Mouse (Mus musculus) forebrain, embryonic 16.5 days (tissue): ENCODE results near the gene Eef1akmt3. TPM values are rescaled to one million over a fixed set of nuclear protein-coding genes. Genes with fewer than 3 reads are reported as not detected.

Experiments
- ATAC-seq: fragments of 200-750 bp; cut with Nextera tagmentation; 2 replicates; pipeline ENCODE4 v1.8.0; 2017; ENCODE audit warnings: mild to moderate bottlenecking, moderate library complexity
- H3K27ac ChIP-seq: fragments of 300-500 bp; sonication (generic); 2 replicates; pipeline ENCODE4 v1.5.1; 2014; ENCODE audit warnings: low read length, control low read depth
- H3K27me3 ChIP-seq: fragments of 300-500 bp; sonication (generic); replicated peaks from 2 replicates; pipeline ENCODE4 v1.6.1; 2014; ENCODE audit warnings: low read length; ENCODE audit not compliant: control insufficient read depth, insufficient read depth
- H3K36me3 ChIP-seq: fragments of 300-500 bp; sonication (generic); 2 replicates; pipeline ENCODE4 v1.6.1; 2014; ENCODE audit not compliant: control insufficient read depth, insufficient read depth
- H3K4me1 ChIP-seq: fragments of 300-500 bp; sonication (generic); replicated peaks from 2 replicates; pipeline ENCODE4 v1.6.1; 2014; ENCODE audit warnings: low read length; ENCODE audit not compliant: control insufficient read depth, insufficient read depth
- H3K4me2 ChIP-seq: fragments of 300-500 bp; sonication (generic); 2 replicates; pipeline ENCODE4 v1.6.1; 2014; ENCODE audit warnings: mild to moderate bottlenecking, low read length, control low read depth
- H3K4me3 ChIP-seq: fragments of 300-500 bp; sonication (generic); replicated peaks from 2 replicates; pipeline ENCODE4 v1.5.1; 2014; ENCODE audit warnings: mild to moderate bottlenecking, low read length, control low read depth
- H3K9ac ChIP-seq: fragments of 300-500 bp; sonication (generic); replicated peaks from 2 replicates; pipeline ENCODE4 v1.6.1; 2014; ENCODE audit warnings: low read depth, low read length, control low read depth
- H3K9me3 ChIP-seq: fragments of 300-500 bp; sonication (generic); 2 replicates; pipeline ENCODE4 v1.6.1; 2016; ENCODE audit warnings: low read length; ENCODE audit not compliant: control insufficient read depth
- WGBS: fragments of 180-500 bp; shearing (Covaris S2); extraction: QIAGEN DNeasy Blood & Tissue Kit; methylation state at CpG from one replicate; pipeline ENCODE4 v1.1.7; 2014; 5-methylcytosine and 5-hydroxymethylcytosine counted together
- polyA plus RNA-seq: library from polyadenylated mRNA; unstranded; fragments of >200 nt; fragmentation: Nextera tagmentation; extraction: Ambion mirVana; gene quantifications from 2 replicates; pipeline ENCODE4 v1.2.1, GENCODE M21; 2015

Gene Eef1akmt3
- polyA plus RNA-seq, 1 experiment from 2014 or later, result 0.18 TPM

DNA sequence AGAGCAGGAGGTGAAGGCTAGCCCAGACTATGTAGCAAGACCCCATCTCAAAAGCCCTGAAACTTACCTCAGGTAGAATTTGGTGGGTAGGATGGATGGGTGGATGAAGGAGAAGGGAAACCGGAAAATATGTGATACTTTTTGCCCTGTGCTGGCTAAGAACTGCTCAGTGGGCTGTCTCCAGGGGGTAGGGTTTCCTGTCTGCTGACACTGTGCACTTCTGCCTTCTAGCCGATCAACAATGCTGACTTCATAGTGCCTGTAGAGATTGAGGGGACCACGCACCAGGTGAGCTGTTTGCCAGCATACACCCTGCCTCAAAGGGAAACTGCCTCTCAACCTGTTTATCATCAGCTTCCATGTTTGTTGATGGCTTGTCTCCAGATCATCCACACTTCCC is 47.7 kb downstream of the Eef1akmt3 start:
- 94% methylated on average over 3 of the region's 3 CpGs for WGBS
- Histone ChIP-seq H3K4me2 (no peak overlapping the region), H3K4me1 (peaks cover 9% of the 10 kb centered on the region), H3K4me3 (no peak overlapping the region), H3K9me3 (no peaks in the 10 kb centered on the region), H3K36me3 (peaks cover 28% of the 10 kb centered on the region), H3K27me3 (no peaks in the 10 kb centered on the region), H3K27ac (no peak overlapping the region), H3K9ac (no peak overlapping the region)
- ATAC-seq, result no peak

DNA sequence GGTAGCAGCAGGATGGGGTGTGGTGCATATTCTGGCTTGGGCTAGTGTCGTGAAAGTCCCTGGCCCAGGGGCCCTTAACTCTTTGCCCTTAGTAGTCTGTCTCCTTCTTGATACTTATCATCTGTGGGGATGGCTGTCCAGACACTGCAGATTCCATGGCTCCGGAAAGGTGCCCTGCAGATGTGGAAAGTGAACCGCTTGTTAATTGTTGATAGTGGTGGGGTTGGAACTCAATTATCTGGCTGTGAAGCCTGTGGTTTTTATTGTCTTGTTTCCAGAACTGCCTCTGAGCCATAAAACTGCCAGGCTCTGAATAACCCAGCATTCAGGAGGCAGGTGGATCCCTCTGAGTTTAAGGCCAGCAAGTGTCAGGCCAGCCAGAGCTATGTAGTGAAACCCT is 49.6 kb downstream of the Eef1akmt3 start:
- no peaks in the 10 kb centered on the region for H3K27me3 ChIP-seq
- H3K36me3 ChIP-seq, result peaks cover 22% of the 10 kb centered on the region
- H3K27ac ChIP-seq, result no peak overlapping the region
- no peak overlapping the region for H3K4me2 ChIP-seq
- peaks cover 22% of the 10 kb centered on the region for H3K4me1 ChIP-seq
- no peak for ATAC-seq
- no peak overlapping the region for H3K4me3 ChIP-seq
- no peak overlapping the region for H3K9ac ChIP-seq
- 72% methylated on average over 3 of the region's 3 CpGs for WGBS
- no peaks in the 10 kb centered on the region for H3K9me3 ChIP-seq

- Histone ChIP-seq H3K27me3 (no peaks in the 10 kb centered on the region), H3K9me3 (no peaks in the 10 kb centered on the region), H3K36me3 (peaks cover 20% of the 10 kb centered on the region), H3K4me1 (peaks cover 33% of the 10 kb centered on the region), H3K4me3 (no peak overlapping the region), H3K9ac (no peak overlapping the region), H3K4me2 (no peak overlapping the region), H3K27ac (no peak overlapping the region)
- ATAC-seq, result peak; percentile 79
- WGBS, result 59% methylated on average over 7 of the region's 7 CpGs
Measured at GRCm38 (mm10) chr10:126990313-126991056, 50.8 kb downstream of the Eef1akmt3 start.

DNA sequence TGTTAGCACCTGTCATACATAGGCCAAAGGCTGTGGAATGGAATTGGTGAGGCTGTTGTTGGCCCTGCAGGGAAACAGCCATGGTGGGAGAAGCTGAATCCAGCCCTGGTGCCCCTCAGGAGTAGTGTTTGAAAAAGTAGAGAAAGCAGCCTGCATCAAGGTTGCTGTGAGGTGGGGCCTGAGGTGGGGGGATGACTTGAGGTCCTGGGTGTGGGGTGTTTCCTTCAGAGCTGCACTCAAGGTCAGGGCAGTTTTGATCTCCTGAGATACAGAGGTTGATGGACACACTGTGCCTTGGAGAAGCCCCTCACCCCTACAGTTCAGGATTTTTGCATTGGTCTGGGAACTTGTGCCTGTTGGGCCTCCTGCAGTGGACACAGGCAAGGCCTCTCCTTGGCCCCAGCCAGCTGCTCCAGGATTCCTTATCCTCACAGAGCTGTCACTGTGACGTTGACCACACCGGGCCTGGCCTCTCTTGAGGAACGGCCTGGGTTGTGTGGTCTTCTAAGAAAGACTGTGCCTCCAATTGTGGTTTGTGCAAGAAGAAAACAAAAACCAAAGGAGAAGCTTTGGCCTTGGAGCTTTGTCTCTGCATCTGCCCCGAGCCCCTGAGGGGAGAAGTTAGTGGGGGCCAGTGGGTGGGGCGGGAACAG is 52.7 kb downstream of the Eef1akmt3 start:
- Histone ChIP-seq H3K4me3 (no peak overlapping the region), H3K4me1 (peaks cover 50% of the 10 kb centered on the region), H3K9me3 (no peaks in the 10 kb centered on the region), H3K9ac (no peak overlapping the region), H3K4me2 (no peak overlapping the region), H3K27me3 (no peaks in the 10 kb centered on the region), H3K27ac (no peak overlapping the region), H3K36me3 (peaks cover 11% of the 10 kb centered on the region)
- ATAC-seq, result no peak
- WGBS, result 72% methylated on average over 5 of the region's 5 CpGs

DNA sequence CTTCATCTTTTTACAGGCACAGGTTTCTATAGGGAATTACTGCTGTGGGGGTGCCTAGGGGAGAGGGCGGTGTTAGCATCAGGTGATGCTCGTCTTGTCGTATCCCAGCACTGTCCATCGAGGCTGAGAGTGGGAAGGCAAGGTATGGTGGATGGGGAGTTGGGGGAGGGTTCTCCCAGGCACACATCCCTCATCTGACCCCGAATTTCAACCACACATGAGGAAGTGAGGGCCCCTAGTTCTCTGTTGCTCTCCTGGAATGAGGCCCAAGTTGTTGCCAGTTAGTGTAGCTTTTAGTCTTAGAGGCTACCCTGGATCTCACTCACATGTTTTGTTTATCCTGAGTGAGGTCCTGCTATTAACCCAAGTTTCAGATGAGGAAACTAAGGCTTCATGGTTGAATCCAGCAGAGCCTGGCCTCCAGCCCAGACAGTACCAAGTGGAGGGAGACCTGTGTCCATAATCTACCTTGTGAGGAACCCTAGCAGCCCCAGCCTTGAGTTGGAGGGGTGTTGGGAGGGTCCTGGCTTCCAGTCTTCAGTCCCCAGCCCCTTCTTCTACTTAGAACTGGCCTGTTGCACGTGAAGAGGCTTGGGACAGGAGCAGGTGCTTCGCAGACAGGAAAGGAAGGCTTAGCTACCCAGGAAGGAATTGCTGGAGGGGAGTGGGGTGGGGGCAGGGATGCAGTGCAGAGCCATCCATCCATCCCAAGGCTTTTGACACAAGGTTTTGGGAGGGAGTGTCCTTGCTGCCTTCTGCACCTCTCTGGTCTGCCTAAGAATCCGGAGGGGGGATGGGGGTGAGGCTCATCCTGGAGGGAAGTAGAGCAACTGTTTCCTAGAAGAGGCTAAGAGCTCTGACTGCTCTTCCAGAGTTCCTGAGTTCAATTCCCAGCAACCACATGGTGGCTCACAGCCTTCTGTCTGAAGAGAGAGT is 53.9 kb downstream of the Eef1akmt3 start:
- WGBS, result 56% methylated on average over 8 of the region's 8 CpGs
- ATAC-seq, result no peak

GRCm38 (mm10) chr10:126986541-126986961 is 54.8 kb downstream of the Eef1akmt3 start:
- peak; percentile 43 for ATAC-seq
- no peak overlapping the region for H3K4me3 ChIP-seq
- no peaks in the 10 kb centered on the region for H3K36me3 ChIP-seq
- no peak overlapping the region for H3K9ac ChIP-seq
- H3K27ac ChIP-seq, result peak overlapping the region; percentile 64
- H3K4me1 ChIP-seq, result peaks cover 71% of the 10 kb centered on the region
- 42% methylated on average over 4 of the region's 4 CpGs for WGBS
- no peaks in the 10 kb centered on the region for H3K27me3 ChIP-seq
- no peak overlapping the region for H3K4me2 ChIP-seq
- no peaks in the 10 kb centered on the region for H3K9me3 ChIP-seq

More for the DNA sequence above, 53.9 kb downstream of the Eef1akmt3 start:
- Histone ChIP-seq H3K4me3 (no peak overlapping the region), H3K4me2 (no peak overlapping the region), H3K9ac (no peak overlapping the region), H3K4me1 (peaks cover 62% of the 10 kb centered on the region), H3K27ac (peak overlapping the region; percentile 64), H3K27me3 (no peaks in the 10 kb centered on the region), H3K9me3 (no peaks in the 10 kb centered on the region), H3K36me3 (peaks cover under 1% of the 10 kb centered on the region; the same call in 1 of the 2 replicates)

GRCm38 (mm10) chr10:126985579-126985978 is 55.7 kb downstream of the Eef1akmt3 start:
- H3K36me3 ChIP-seq, result no peaks in the 10 kb centered on the region
- no peak overlapping the region for H3K9ac ChIP-seq
- no peak overlapping the region for H3K27ac ChIP-seq
- H3K4me2 ChIP-seq, result no peak overlapping the region
- no peak overlapping the region for H3K4me3 ChIP-seq
- peaks cover 79% of the 10 kb centered on the region for H3K4me1 ChIP-seq
- 91% methylated on average over 9 of the region's 9 CpGs for WGBS
- no peak for ATAC-seq
- no peaks in the 10 kb centered on the region for H3K27me3 ChIP-seq
- H3K9me3 ChIP-seq, result no peaks in the 10 kb centered on the region

GRCm38 (mm10) chr10:126985127-126985526 is 56.2 kb downstream of the Eef1akmt3 start:
- Histone ChIP-seq H3K4me1 (peaks cover 76% of the 10 kb centered on the region), H3K27ac (peak overlapping the region; percentile 62; the same call in 1 of the 2 replicates), H3K4me3 (no peak overlapping the region), H3K27me3 (no peaks in the 10 kb centered on the region), H3K9me3 (no peaks in the 10 kb centered on the region), H3K4me2 (no peak overlapping the region), H3K36me3 (no peaks in the 10 kb centered on the region), H3K9ac (no peak overlapping the region)
- ATAC-seq, result no peak
- WGBS, result 70% methylated on average over 4 of the region's 4 CpGs
